Mouse (Mus musculus) right cerebral cortex, adult 18-20 months (tissue): ENCODE measurements at regions not wholly inside any gene's neighbourhood (a gene's known extent, or its start where the extent isn't known, plus 50 kb on each side); places are given as distances from the start of the nearest gene placed in this dataset.

Experiments
- DNase-seq: peaks from one replicate; pipeline ENCODE4 v3.0.0; 2022; ENCODE audit warnings: mixed read lengths

- DNase-seq = peak; percentile 43
Measured at GRCm38 (mm10) chr9:59232682-59233081, 58.7 kb upstream of the Adpgk start.

- DNase-seq = no peak
Measured at GRCm38 (mm10) chr9:59231947-59232346, 59.4 kb upstream of the Adpgk start.

GRCm38 (mm10) chr9:59231186-59231585 is 60.2 kb upstream of the Adpgk start:
- DNase-seq = no peak

- peak; percentile 25 for DNase-seq
Measured at GRCm38 (mm10) chr9:59230161-59230560, 61.2 kb upstream of the Adpgk start.

DNA sequence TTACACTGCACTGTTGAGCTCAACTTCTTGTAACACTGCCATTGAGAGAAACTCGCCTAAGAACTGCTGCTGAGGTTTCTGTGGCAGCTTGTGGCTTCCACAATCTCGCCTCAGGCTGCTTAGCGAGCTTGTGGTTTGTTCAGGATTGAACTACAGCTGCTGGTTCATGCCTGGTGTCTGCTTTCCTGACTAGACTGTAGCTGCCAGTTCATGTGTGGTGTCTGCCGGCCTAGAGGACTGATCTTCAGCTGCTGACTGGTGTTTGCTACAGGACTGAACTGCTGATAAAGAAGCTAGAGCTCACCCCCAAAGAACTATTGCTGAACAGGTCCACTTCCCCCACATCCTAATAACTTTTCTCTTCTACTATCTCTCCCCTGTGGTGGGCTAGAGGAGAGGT is 63.4 kb upstream of the Adpgk start:
- DNase-seq = no peak

- DNase-seq = no peak
Measured at GRCm38 (mm10) chr9:59226361-59226760, 65.0 kb upstream of the Adpgk start.

GRCm38 (mm10) chr9:59219277-59219676 is 72.1 kb upstream of the Adpgk start:
- DNase-seq = no peak

DNA sequence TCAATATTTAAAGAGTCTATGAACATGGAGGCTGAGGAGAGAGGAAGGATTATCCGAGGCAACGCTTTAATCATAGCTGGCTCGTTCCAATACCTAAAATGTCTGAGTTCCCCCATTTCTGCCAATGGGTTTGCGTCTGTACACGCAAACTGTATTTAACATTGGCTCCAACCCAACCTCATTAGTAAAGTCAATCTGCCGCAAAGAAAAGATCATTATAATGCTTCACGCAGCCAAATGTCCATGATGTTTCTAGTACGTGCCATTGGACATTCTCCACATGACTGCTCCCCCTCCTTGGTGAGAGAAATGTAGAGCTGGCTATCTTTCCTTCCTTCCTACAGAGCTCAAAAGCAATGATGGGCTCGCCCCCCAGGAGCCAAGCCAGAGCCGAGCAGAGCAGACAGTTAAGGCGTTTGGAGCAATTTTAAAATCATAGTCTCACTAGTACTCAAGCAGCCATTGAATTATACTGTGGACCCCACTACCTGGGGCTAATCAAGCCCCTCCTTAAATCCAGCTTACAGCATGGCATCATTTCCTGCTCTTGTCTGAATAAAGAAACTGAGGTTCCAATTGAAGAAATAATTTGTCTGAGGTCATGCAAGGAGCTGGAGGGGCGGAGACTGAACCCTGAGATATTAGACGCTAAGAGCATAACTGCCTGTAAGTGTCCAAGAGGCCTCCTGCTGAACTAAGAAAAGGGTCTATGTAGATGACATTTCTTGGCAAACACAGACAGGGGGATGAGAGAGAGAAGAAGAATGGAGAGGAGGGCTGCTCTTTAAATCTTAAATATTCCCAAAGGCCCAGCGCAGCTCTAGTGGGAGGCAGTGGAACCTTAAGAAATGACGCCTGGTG is 88.5 kb upstream of the Adpgk start:
- no peak for DNase-seq

- no peak for DNase-seq
Measured at GRCm38 (mm10) chr9:59199495-59200196, 91.7 kb upstream of the Adpgk start.

- DNase-seq = peak; percentile 59
Measured at GRCm38 (mm10) chr9:59198221-59198875, 93.0 kb upstream of the Adpgk start.

DNA sequence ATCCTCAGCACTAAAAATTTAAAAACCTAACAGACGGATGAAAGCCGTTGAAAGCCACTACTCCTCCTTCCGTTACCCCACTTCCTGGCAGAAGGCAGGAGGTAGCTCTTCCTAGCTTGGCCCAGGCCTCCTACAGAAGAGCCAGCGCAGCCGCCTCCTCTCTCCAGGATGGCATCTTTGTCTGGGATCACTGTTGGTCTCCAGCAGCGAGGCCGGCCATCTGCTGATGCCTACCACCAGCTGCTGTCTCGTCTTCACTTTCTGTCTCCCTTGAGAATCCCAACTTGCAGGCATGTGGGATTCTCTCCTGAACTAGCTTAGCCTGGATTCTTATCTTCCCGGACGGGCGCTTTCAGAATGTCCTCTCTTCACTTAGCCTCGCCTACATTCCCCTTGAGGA is 93.9 kb upstream of the Adpgk start:
- peak; percentile 83 for DNase-seq

- no peak for DNase-seq
Measured at GRCm38 (mm10) chr9:59193971-59194370, 97.4 kb upstream of the Adpgk start.

DNA sequence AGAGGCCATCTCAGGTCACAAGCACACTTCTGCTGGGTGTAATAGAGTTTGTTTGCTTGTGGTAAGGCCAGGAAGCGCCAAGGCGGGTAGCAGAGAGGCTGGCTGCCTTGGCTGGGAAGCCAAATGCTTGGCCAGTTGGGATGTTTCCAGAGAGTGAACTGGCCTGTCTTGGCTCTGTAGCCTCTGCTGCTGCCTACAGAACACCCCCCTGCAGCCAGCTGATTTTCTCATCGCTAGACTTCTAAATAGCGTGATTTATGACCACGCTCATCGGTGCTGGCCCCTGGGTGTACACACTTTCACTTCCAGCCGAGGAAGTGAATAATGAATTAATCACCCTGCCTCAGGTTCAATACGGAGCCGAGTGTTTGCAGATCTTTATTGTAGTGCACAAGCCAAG is 102.2 kb upstream of the Adpgk start:
- DNase-seq = no peak

- no peak for DNase-seq
Measured at GRCm38 (mm10) chr9:59188411-59188810, 102.9 kb upstream of the Adpgk start.

DNA sequence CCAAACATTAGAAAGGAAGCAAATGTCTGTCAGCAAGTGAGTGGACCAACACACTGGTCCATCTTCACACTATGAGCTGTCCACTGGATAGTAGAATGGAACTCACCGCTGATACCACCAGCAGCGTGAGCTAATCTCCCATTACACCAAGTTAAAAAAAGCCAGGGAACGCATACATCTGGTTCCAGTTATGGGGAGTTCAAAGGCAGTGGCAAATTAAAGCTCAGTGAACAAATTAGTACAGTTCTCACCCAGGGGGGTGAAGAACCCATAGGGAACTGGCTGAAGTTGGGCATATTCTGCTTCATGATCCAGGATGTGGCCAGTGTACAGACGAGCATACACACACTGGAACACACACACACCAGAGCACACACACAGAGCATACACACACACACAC is 105.0 kb upstream of the Adpgk start:
- DNase-seq = no peak

- no peak for DNase-seq
Measured at GRCm38 (mm10) chr9:59184089-59184488, 107.3 kb upstream of the Adpgk start.

DNA sequence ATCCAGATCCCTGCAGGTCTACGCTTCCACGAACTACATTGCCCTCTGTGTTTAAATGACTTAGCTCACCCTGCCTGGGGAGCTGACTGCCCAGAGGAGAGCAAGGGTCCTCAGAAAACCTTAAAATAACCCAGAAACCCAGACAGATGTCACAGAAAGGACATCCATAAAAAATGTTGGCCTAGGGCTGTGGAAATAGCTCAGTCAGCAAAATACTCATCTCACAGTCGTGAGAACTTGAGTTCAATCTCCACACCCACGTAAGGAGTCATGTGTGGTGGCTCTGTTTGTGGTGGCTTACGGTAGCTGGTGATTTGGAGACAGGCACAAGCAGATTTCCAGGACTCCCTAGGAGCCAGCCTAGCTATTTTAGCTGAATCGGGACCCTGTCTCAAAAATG is 108.5 kb upstream of the Adpgk start:
- no peak for DNase-seq

GRCm38 (mm10) chr9:59182490-59182889 is 108.9 kb upstream of the Adpgk start:
- peak; percentile 74 for DNase-seq

DNA sequence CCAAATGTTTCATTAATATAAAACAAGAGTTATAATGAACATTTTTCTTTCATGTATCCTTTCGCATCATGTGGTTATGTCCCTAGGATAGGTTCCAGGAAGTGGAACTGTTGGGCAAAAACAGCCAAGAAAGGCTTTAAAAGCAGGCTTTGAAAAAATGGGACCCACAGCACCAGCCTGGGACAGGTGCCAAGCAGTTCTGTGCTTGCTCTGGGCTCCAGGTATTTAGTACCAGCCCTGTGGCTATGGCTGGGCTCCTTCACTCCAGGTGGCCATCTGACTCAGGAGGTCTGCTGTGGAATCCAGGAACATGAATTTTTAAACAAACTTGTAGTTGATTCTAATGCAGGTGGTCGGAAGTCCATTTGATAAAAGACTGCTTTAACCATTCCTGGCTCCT is 119.8 kb upstream of the Adpgk start:
- no peak for DNase-seq

GRCm38 (mm10) chr9:59163390-59163976 is 127.2 kb upstream of the Neo1 start:
- DNase-seq = no peak

- DNase-seq = no peak
Measured at GRCm38 (mm10) chr9:59162954-59163353, 126.7 kb upstream of the Neo1 start.

- no peak for DNase-seq
Measured at GRCm38 (mm10) chr9:59157663-59158062, 121.4 kb upstream of the Neo1 start.

DNA sequence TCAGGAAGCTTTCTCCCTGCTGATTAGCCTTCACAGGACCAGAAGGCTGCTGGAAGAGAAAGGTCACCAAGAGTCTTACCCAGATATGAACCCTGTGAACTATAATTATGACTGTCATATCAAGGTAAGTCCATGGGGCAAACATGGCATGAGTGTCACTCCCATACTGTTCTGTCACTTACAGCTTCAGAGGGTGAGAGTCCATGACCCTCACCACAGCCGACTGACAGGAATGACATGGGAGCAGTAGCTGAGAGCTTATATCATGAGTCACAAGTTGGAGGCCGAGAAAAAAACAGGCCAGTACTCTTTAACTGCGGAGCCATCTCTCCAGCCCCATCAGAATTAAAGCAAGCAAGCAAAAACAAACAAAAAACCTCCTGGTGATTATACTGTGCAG is 117.7 kb upstream of the Neo1 start:
- no peak for DNase-seq
